Mouse (Mus musculus) liver, adult (tissue): ENCODE data around the gene Shank1.

Experiments
- GATA4 ChIP-seq: IDR thresholded peaks from 2 replicates; pipeline ENCODE4 v1.6.1; 2014; ENCODE audit warnings: mild to moderate bottlenecking, low read length; ENCODE audit not compliant: insufficient replicate concordance

The Shank1 gene

GRCm38 (mm10) chr7:44373889-44374652 lies 64.0 kb downstream of the Shank1 start:
- peak; percentile 43; the same call in 1 of the 2 replicates for TF ChIP-seq GATA4

- no peak for TF ChIP-seq GATA4
These were observed 64.7 kb downstream of the Shank1 start for GRCm38 (mm10) chr7:44374756-44375155.

- TF ChIP-seq GATA4, result no peak
These were observed 65.2 kb downstream of the Shank1 start for GRCm38 (mm10) chr7:44375207-44375606.

- TF ChIP-seq GATA4, result no peak
These were observed 65.7 kb downstream of the Shank1 start for GRCm38 (mm10) chr7:44375793-44376192.

- TF ChIP-seq GATA4, result no peak
These were observed 68.2 kb downstream of the Shank1 start for GRCm38 (mm10) chr7:44378290-44378689.

- TF ChIP-seq GATA4, result no peak
These were observed 72.5 kb downstream of the Shank1 start for GRCm38 (mm10) chr7:44382541-44382940.

- TF ChIP-seq GATA4, result no peak
These were observed 74.1 kb downstream of the Shank1 start, which contains the start of gene Syt3 for GRCm38 (mm10) chr7:44383980-44384715. Gene Syt3, plus strand, starts transcription at chr7:44384102.

- TF ChIP-seq GATA4, result no peak
These were observed 74.6 kb downstream of the Shank1 start for GRCm38 (mm10) chr7:44384716-44385059.

GRCm38 (mm10) chr7:44385720-44386119 lies 75.7 kb downstream of the Shank1 start, which contains the start of gene 1700008O03Rik:
Gene 1700008O03Rik, minus strand, starts transcription at chr7:44385820.
- no peak for TF ChIP-seq GATA4

GRCm38 (mm10) chr7:44391831-44392230 lies 81.8 kb downstream of the Shank1 start:
- no peak for TF ChIP-seq GATA4

GRCm38 (mm10) chr7:44392341-44392740 lies 82.3 kb downstream of the Shank1 start:
- no peak for TF ChIP-seq GATA4

- TF ChIP-seq GATA4, result no peak
These were observed 83.2 kb downstream of the Shank1 start for GRCm38 (mm10) chr7:44393284-44393683.

GRCm38 (mm10) chr7:44398570-44398969 lies 88.5 kb downstream of the Shank1 start:
- TF ChIP-seq GATA4, result no peak

- TF ChIP-seq GATA4, result no peak
These were observed 91.6 kb downstream of the Shank1 start for GRCm38 (mm10) chr7:44401673-44402072.

GRCm38 (mm10) chr7:44405346-44406014 lies 95.4 kb downstream of the Shank1 start:
- TF ChIP-seq GATA4, result no peak

GRCm38 (mm10) chr7:44406015-44406355 lies 95.9 kb downstream of the Shank1 start:
- TF ChIP-seq GATA4, result no peak
